Mouse (Mus musculus) testis, adult 2 months (tissue): ENCODE measurements around the gene Myt1l. TPM values are rescaled to one million over a fixed set of nuclear protein-coding genes. Genes with fewer than 3 reads are reported as not detected.

Source experiments
- H3K27ac ChIP-seq: fragments of 200-500 bp; 2 replicates; pipeline ENCODE4 v1.5.1; 2012; ENCODE audit warnings: low read depth, low read length; ENCODE audit not compliant: control insufficient read depth, insufficient read depth
- H3K27me3 ChIP-seq: fragments of 200-500 bp; 2 replicates; pipeline ENCODE4 v1.6.1; 2012; ENCODE audit warnings: mild to moderate bottlenecking, low read length, moderate library complexity; ENCODE audit not compliant: control insufficient read depth, insufficient read depth
- H3K36me3 ChIP-seq: fragments of 200-500 bp; 2 replicates; pipeline ENCODE4 v1.6.1; 2012; ENCODE audit warnings: mild to moderate bottlenecking, low read length; ENCODE audit not compliant: control insufficient read depth, insufficient read depth
- H3K4me1 ChIP-seq: fragments of 200-500 bp; 2 replicates; pipeline ENCODE4 v1.6.1; 2012; ENCODE audit warnings: low read length; ENCODE audit not compliant: control insufficient read depth, insufficient read depth
- H3K4me3 ChIP-seq: fragments of 200-500 bp; 2 replicates; pipeline ENCODE4 v1.5.1; 2012; ENCODE audit warnings: low read depth, mild to moderate bottlenecking, low read length, moderate library complexity, mixed read lengths; ENCODE audit not compliant: control insufficient read depth
- CTCF ChIP-seq: fragments of 200-500 bp; IDR thresholded peaks from 2 replicates; pipeline ENCODE4 v1.5.1; 2012; ENCODE audit warnings: low read depth, mild to moderate bottlenecking, inconsistent platforms, low read length, moderate library complexity; ENCODE audit not compliant: control insufficient read depth, insufficient read depth, insufficient replicate concordance
- POLR2A ChIP-seq: fragments of 200-500 bp; IDR thresholded peaks from 2 replicates; pipeline ENCODE4 v1.6.1; 2012; ENCODE audit warnings: low read depth, mild to moderate bottlenecking, inconsistent platforms, low read length, moderate library complexity; ENCODE audit not compliant: control insufficient read depth
- polyA plus RNA-seq: library from polyadenylated mRNA; depleted of rRNA; stranded (reverse); fragments of >200 nt; gene quantifications from 2 replicates; pipeline ENCODE4 v1.2.3, GENCODE M21; 2012

Myt1l gene
- polyA plus RNA-seq, 1 experiment = 5.6 TPM

DNA sequence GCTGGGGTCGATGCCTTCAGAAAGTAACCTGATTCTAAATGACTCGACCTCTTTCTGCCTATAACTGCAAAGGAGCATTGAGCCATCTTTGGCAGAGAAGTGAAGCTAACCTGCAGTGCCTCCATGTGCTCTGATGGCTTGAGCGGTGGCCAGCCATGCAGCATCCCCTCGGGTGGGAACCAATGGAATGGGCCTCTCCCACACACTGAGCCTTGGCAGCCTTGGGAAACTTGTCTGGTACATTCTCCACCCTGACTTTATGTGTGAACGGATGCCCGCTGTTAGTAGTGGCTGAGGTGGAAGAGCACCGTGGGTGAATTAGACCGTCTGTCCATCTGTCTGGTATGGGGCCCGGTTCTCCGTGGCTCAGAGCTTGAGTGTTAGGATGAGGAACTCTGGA, 349.8 kb downstream of the Myt1l start:
- no peaks in the 10 kb centered on the region for H3K4me1 ChIP-seq
- no peak overlapping the region for H3K27ac ChIP-seq
- H3K27me3 ChIP-seq = no peaks in the 10 kb centered on the region
- no peaks in the 10 kb centered on the region for H3K36me3 ChIP-seq
- H3K4me3 ChIP-seq = no peak overlapping the region
- TF ChIP-seq CTCF (no peak), POLR2A (no peak)

DNA sequence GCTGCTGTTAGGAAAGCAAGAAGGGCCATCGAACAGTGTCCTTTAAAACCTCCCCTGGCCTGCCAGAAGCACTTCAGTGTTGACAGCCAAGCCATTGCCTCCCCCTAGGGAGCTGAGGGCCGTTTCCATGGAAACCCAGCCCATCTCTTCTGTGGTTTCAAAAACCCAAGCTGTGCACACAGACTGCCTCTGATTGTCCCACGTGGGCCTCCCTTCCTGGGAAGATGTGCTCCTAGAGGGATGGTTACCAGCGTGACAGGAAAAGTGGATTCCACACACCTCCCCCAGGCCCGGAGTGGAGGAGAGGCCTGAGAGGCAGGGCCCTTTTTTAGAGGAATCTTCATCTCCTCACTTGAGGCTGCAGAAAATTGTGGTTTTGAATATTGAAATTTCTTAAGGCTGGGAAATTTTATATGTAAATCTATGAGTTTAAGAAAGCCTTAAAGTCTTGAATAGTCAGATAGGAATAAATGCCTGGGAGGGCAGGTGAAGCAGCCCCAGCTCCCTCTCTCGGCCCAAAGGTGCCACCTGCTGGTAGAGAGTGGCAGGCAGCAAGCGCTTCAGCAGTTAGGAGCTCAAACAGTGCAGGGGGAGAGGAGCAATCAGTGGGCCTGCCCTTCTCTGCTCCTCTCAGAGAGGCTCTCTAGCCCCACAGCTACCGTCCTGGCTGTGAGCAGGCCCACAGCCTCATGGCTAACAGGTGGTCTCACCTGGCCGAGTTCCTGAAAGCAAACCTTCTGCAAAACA, 354.9 kb downstream of the Myt1l start:
- no peaks in the 10 kb centered on the region for H3K36me3 ChIP-seq
- TF ChIP-seq POLR2A (no peak), CTCF (peak; percentile 41; the same call in 1 of the 2 replicates)
- no peak overlapping the region for H3K27ac ChIP-seq

DNA sequence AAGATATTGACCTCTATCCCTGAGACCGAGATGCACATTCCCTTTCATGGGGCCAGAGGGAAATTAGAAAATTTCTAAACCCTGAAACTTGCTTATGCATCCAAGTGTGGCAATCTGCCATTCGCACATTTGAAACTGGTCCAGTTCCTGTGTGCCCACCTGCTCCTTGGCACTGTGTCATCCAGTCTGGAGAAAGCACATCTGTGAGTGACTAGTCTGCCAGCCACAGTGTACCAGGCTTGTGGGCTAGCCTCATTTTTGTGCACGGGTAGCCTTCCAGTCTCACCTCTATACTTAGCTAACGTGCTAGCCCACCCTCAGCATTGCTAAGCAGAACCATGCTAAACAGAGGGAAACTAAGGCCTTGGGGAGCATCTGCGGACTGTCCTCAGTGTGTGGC, 356.2 kb downstream of the Myt1l start:
- Histone ChIP-seq H3K4me1 (no peaks in the 10 kb centered on the region), H3K4me3 (no peak overlapping the region), H3K27me3 (no peaks in the 10 kb centered on the region), H3K36me3 (no peaks in the 10 kb centered on the region), H3K27ac (no peak overlapping the region)
- TF ChIP-seq CTCF (no peak), POLR2A (no peak)

More for the DNA sequence above, 354.9 kb downstream of the Myt1l start:
- no peaks in the 10 kb centered on the region for H3K27me3 ChIP-seq
- no peak overlapping the region for H3K4me3 ChIP-seq
- H3K4me1 ChIP-seq = no peaks in the 10 kb centered on the region

DNA sequence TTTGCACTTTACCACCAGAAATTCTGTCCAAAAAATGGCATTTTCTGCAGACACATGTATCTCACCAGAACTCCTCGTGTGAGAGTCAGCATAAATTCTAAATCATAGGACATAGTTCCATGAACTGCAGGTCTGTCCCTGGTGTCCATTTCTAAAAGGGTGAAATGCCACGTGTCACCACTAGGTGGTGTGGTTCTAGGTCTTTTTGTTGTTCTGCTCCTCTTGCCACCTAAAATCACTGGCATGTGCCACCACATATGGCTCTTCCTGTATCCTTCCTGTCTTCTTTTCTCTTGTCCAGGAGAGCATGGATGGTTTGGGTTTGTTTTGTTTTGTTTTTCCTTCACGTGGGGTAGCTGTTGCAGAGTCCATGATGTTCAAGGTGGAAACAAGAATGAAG, 366.5 kb downstream of the Myt1l start:
- H3K4me3 ChIP-seq = no peak overlapping the region
- no peaks in the 10 kb centered on the region; the same call in 1 of the 2 replicates for H3K36me3 ChIP-seq
- no peak overlapping the region for H3K27ac ChIP-seq
- no peak for TF ChIP-seq POLR2A
- peak; percentile 28; the same call in 1 of the 2 replicates for TF ChIP-seq CTCF
- H3K4me1 ChIP-seq = no peaks in the 10 kb centered on the region
- H3K27me3 ChIP-seq = no peaks in the 10 kb centered on the region

DNA sequence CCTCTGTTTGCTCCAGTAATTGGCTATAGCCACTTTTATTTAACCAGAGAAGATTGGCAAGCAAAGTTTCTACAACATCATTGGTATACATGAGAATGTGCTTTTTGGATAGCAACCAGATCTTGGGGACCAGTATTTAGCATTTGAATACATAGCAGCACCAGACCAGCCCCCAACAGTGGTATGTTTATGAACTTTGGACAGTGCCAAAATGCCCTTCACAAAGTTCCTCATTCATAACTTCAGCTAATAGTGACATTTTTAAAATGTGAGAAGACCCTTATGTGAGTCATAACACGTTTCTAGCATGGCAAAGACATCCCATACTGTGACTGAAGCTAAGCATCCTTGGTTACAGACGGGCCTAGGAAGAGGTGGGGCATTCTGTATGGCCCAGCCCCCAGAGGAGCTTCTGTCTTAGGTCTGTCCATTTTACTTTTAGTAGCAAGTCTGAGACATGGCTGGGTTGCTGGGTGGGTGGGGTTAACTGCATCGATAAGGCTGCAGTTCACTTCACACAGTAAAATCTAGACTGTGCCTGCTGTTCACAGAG, 369.4 kb downstream of the Myt1l start:
- Histone ChIP-seq H3K36me3 (no peaks in the 10 kb centered on the region; the same call in 1 of the 2 replicates), H3K4me1 (no peaks in the 10 kb centered on the region), H3K27ac (no peak overlapping the region), H3K27me3 (no peaks in the 10 kb centered on the region), H3K4me3 (no peak overlapping the region)
- TF ChIP-seq POLR2A = no peak
- no peak for TF ChIP-seq CTCF

DNA sequence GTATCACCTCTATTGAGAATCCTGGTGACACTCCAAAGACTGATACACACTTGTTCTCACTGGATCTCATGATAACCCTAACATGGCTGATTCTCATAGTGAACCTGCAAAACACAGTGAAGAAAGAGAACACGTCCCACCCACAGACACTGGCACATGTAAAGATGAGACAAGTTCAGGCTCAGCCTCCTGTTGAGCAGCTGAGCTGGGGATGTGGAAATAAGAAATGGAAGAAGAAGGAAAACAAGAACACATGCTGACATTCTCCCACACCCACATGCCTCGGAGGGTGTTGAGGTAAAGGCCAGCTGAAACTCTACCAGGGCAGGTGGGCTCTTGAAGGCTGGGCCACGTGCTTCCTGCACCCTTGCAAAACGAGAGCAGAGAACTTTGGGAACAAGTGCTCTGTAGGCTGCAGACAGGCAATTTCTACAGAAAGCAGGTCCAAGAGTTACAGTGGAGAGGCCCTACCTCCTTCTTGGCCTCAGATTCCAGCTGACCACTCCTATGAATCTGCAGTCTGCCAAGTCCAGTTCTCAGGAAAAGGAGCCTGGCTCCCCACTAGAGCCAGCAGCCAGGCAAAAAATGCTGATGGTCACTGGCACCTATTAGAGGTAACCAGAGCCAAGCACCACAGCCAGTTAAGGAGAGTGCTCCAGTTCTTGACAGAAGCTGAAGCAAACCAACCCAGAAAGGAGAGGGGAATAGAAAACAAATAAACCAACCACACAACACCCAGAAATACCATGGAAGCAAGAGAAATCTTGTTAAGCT, 376.1 kb downstream of the Myt1l start:
- Histone ChIP-seq H3K4me3 (no peak overlapping the region), H3K27ac (no peak overlapping the region), H3K27me3 (no peaks in the 10 kb centered on the region), H3K4me1 (no peaks in the 10 kb centered on the region), H3K36me3 (no peaks in the 10 kb centered on the region; the same call in 1 of the 2 replicates)
- TF ChIP-seq POLR2A (no peak), CTCF (no peak)

DNA sequence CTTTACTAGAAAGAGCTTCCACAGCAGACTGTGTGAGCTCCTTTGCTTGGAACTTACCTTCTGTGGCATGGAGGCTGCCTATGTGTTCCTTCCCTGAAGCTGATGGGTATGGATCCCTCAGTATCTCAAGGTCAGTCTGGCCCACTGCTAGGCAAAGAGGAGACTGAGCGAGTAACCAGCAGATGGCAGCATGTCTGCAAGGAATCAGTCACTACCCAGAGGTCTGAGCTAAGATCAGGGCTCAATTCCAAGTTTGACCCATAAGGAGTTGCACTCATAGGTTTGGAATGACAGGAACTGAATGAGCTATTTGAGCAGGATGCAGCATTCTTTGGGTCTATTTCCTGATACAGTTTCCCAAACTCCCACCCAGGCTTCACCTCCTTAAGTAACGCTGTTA, 378.9 kb downstream of the Myt1l start:
- no peaks in the 10 kb centered on the region for H3K27me3 ChIP-seq
- no peak for TF ChIP-seq POLR2A
- peak; percentile 35; the same call in 1 of the 2 replicates for TF ChIP-seq CTCF
- no peaks in the 10 kb centered on the region; the same call in 1 of the 2 replicates for H3K36me3 ChIP-seq
- no peaks in the 10 kb centered on the region for H3K4me1 ChIP-seq
- H3K27ac ChIP-seq = no peak overlapping the region
- no peak overlapping the region for H3K4me3 ChIP-seq
